Mouse (Mus musculus) hindbrain, embryonic 16.5 days (tissue): ENCODE data around the gene Jund. TPM values are rescaled to one million over a fixed set of nuclear protein-coding genes. Genes with fewer than 3 reads are reported as not detected.

ENCODE experiments used
- ATAC-seq: fragments of 200-750 bp; cut with Nextera tagmentation; 2 replicates; pipeline ENCODE4 v1.8.0; 2017; ENCODE audit warnings: moderate TSS enrichment, moderate library complexity
- H3K27ac ChIP-seq: fragments of 300-500 bp; sonication (generic); 2 replicates; pipeline ENCODE4 v1.5.1; 2014; ENCODE audit warnings: low read depth, mild to moderate bottlenecking, control low read depth, low read length, moderate library complexity
- H3K27me3 ChIP-seq: fragments of 300-500 bp; sonication (generic); replicated peaks from 2 replicates; pipeline ENCODE4 v1.6.1; 2014; ENCODE audit warnings: low read length; ENCODE audit not compliant: control insufficient read depth, insufficient read depth
- H3K36me3 ChIP-seq: fragments of 300-500 bp; sonication (generic); 2 replicates; pipeline ENCODE4 v1.6.1; 2014; ENCODE audit warnings: mild to moderate bottlenecking, low read length, moderate library complexity, mixed read lengths; ENCODE audit not compliant: control insufficient read depth, insufficient read depth
- H3K4me1 ChIP-seq: fragments of 300-500 bp; sonication (generic); 2 replicates; pipeline ENCODE4 v1.6.1; 2014; ENCODE audit warnings: low read depth, low read length; ENCODE audit not compliant: control insufficient read depth, insufficient read depth
- H3K4me2 ChIP-seq: fragments of 300-500 bp; sonication (generic); 2 replicates; pipeline ENCODE4 v1.6.1; 2014; ENCODE audit warnings: mild to moderate bottlenecking, low read length, control low read depth, moderate library complexity
- H3K4me3 ChIP-seq: fragments of 300-500 bp; sonication (generic); 2 replicates; pipeline ENCODE4 v1.5.1; 2014; ENCODE audit warnings: mild to moderate bottlenecking, low read length, control low read depth, moderate library complexity
- H3K9ac ChIP-seq: fragments of 300-500 bp; sonication (generic); 2 replicates; pipeline ENCODE4 v1.6.1; 2014; ENCODE audit warnings: low read depth, mild to moderate bottlenecking, control low read depth, low read length, moderate library complexity
- H3K9me3 ChIP-seq: fragments of 300-500 bp; sonication (generic); 2 replicates; pipeline ENCODE4 v1.6.1; 2014; ENCODE audit warnings: mild to moderate bottlenecking, low read length, moderate library complexity; ENCODE audit not compliant: control insufficient read depth
- WGBS: fragments of 180-500 bp; shearing (Covaris S2); extraction: QIAGEN DNeasy Blood & Tissue Kit; methylation state at CpG from one replicate; pipeline ENCODE4 v1.1.7; 2014; 5-methylcytosine and 5-hydroxymethylcytosine counted together
- polyA plus RNA-seq: library from polyadenylated mRNA; unstranded; fragments of >200 nt; fragmentation: Nextera tagmentation; extraction: Ambion mirVana; gene quantifications from 2 replicates; pipeline ENCODE4 v1.2.1, GENCODE M21; 2015

The Jund gene
- polyA plus RNA-seq, 1 experiment from 2014 or later: 60.0 TPM

DNA sequence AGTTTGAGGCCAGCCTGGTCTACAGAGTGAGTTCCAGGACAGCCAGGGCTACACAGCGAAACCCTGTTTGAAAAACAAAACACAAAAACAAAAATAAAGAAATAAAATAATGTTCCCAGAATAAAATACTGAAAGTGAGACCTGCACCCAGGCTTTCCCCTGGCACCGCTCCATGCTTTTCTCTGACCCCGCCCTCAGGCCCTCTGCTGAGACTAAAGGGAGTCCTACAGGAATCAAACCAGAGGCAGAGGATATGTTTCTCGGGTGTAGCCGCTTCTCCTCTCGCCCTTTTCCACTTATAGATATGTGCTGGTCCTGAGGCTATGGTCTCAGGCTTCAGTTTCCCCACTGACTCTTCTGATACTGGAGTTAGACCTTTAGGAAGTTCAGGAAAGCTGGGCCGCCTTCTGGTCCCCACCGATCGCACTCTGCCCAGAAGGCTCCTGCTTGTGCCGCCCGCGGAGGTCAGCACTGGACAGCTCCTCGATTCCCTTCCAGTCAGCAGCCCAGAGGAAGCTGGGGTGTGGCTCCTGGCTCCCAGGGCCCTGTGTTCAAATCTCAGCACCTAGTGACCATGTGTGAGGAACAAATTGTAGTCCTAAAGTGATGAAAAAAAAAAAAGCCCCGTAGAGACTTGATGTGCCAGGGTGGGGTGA, 27.2 kb downstream of the Jund start:
- H3K4me1 ChIP-seq: no peaks in the 10 kb centered on the region
- H3K27me3 ChIP-seq: peaks cover 24% of the 10 kb centered on the region
- no peaks in the 10 kb centered on the region for H3K36me3 ChIP-seq
- no peak overlapping the region for H3K27ac ChIP-seq
- H3K9me3 ChIP-seq: no peaks in the 10 kb centered on the region
- 35% methylated on average over 14 of the region's 14 CpGs for WGBS
- no peak overlapping the region for H3K9ac ChIP-seq
- H3K4me3 ChIP-seq: no peak overlapping the region
- H3K4me2 ChIP-seq: no peak overlapping the region
- ATAC-seq: no peak

DNA sequence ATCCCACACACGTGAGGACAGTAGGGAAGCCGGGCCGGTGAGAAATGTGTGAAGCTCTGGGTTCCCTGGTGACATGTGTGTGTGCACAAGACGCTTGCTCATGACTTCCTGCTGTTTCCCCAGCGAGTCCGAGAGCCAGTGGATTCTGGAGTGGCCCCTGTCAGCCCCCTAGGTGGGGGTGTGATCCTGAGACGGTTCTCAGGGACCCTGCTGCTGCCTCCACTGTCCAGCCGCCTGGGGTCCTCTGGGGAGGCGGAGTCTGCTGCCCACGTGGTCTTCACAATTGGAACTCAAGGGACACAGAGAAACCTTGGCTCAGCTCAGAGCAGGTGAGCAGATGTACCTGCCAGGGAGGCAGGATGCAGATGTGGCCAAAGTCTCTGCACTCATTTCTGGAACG, 28.0 kb downstream of the Jund start:
- Histone ChIP-seq H3K4me2 (no peak overlapping the region), H3K9ac (no peak overlapping the region), H3K27me3 (peaks cover 26% of the 10 kb centered on the region), H3K27ac (no peak overlapping the region), H3K4me1 (no peaks in the 10 kb centered on the region), H3K36me3 (no peaks in the 10 kb centered on the region), H3K4me3 (no peak overlapping the region), H3K9me3 (no peaks in the 10 kb centered on the region)
- ATAC-seq: no peak
- 40% methylated on average over 11 of the region's 11 CpGs for WGBS

DNA sequence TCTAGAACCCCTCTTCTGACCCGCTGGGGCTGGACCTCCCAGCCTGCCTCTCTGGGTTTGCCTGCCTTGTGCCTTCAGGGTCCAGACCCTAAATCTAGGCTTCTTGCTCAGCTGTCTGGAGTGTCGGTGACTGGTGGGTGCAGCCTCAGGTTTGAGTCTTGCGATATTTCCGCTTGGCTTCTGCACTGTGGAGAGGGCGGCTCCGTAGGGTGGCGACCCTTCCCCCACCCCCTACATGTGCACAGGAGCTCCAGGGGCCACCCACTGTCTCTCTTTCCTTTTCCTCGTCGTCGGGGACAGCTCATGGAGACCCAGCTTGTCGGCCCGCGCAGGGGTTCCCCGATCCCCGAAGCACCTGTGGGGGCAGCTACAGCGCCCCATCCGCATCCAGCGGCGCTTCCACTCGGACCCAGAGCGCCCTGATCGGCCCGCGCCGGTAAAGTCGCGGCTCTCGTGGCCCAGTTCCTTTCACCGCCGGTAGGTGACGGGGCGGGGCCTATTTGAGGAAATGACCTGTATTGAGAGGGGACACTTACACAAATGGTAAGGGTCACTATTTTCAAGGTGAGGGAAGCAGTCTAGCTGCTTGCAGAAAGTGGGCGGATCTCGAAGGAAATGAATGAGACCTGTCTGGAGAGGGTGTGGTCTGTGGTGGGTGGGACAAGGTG, 31.2 kb downstream of the Jund start:
- 5% methylated on average over 34 of the region's 34 CpGs for WGBS
- Histone ChIP-seq H3K9me3 (no peaks in the 10 kb centered on the region), H3K4me2 (peak overlapping the region; percentile 38), H3K27me3 (peaks cover 26% of the 10 kb centered on the region), H3K4me1 (no peaks in the 10 kb centered on the region), H3K9ac (no peak overlapping the region), H3K27ac (no peak overlapping the region), H3K36me3 (no peaks in the 10 kb centered on the region), H3K4me3 (peak overlapping the region; percentile 14; the same call in 1 of the 2 replicates)
- no peak for ATAC-seq

DNA sequence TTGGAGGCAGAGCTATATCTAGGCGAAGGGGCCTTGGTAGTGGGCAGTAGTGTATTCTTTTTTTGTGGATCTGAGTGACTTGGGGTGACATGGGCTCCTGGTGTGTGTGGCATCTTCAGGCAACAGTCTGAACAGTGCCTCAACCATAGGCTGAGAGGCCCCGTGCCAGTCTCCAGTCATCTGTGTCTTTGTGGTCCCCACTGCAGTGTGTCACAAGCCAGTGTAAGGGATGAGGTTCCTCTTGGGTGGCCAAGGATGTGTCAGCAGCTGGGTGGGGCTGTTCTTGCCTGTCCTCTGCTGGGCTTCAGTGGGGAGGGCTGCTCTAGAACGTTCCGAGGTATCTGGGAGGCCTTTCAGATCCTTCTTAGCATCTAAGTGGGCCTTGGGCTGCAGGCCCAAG, 32.2 kb downstream of the Jund start:
- ATAC-seq: no peak
- WGBS: 86% methylated on average over 4 of the region's 4 CpGs

DNA sequence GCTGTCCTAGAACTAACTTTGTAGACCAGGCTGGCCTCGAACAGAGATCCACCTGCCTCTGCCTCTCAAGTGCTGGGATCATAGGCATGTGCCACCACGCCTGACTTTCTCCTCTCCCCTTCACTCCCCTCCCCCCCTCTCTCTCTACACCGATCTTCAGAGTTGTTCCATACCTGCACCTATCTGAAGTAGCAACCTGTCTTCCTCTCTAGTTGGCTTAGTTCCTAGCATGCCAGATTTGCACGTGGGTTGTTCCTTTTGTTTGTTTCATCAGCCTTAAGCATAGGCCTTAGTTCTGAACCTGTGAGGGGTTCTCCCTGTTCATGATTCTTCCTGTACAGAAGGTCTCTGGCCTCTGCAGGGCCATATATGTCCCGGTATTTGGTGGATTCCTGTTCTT, 39.0 kb downstream of the Jund start:
- WGBS: 72% methylated on average over 5 of the region's 5 CpGs
- H3K4me2 ChIP-seq: no peak overlapping the region
- peaks cover 9% of the 10 kb centered on the region for H3K27me3 ChIP-seq
- H3K4me1 ChIP-seq: no peaks in the 10 kb centered on the region
- no peak overlapping the region for H3K4me3 ChIP-seq
- no peaks in the 10 kb centered on the region for H3K36me3 ChIP-seq
- ATAC-seq: no peak
- no peak overlapping the region for H3K9ac ChIP-seq
- no peak overlapping the region for H3K27ac ChIP-seq
- no peaks in the 10 kb centered on the region for H3K9me3 ChIP-seq

More for the DNA sequence above, 32.2 kb downstream of the Jund start:
- Histone ChIP-seq H3K4me3 (no peak overlapping the region), H3K27me3 (peaks cover 26% of the 10 kb centered on the region), H3K9ac (no peak overlapping the region), H3K36me3 (no peaks in the 10 kb centered on the region), H3K4me2 (no peak overlapping the region), H3K27ac (no peak overlapping the region), H3K4me1 (no peaks in the 10 kb centered on the region), H3K9me3 (no peaks in the 10 kb centered on the region)

DNA sequence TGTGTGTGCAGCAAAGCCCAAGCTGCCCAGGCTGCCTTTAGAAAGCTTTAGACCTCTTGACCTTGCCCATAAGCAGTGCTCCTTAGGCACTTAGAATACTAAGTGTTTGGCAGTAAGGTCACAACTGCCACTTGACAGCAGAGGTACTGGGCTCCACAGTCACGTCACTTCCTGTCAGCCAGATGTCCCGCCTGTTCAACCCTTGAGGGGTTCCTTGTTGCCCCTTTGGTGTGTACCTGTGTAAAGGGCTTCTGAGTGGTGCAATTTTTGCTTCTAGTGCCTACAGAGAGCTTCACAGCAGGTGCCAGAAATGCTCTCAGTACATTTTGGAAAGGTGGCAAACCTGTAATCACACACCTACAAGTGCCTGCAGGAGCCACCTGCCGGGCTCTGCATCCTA, 39.5 kb downstream of the Jund start:
- Histone ChIP-seq H3K9ac (no peak overlapping the region), H3K4me3 (no peak overlapping the region), H3K27me3 (peaks cover 15% of the 10 kb centered on the region), H3K27ac (no peak overlapping the region), H3K36me3 (no peaks in the 10 kb centered on the region), H3K4me1 (peaks cover 4% of the 10 kb centered on the region), H3K4me2 (no peak overlapping the region), H3K9me3 (no peaks in the 10 kb centered on the region)
- ATAC-seq: no peak
- 72% methylated on average over 3 of the region's 3 CpGs for WGBS

DNA sequence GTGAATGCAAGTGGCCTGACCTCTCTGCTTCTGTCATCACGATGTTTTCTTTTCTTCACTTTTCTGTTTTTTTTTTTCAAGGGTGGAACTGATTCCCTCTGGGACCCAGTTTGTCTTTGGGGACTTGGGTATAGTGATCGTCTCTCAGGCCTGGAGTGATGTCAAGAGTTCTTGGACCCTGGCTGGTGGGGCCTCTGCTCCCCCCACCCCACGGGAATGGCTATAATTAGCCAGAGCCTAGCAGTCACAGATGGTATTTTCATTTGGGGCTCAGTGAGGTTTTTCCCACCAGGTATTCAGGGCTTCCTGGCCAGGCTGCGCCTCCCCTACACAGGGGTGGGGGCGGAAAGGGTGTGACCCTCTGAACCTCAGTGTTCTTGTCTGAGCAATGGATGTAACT, 42.9 kb downstream of the Jund start:
- no peak for ATAC-seq
- Histone ChIP-seq H3K9ac (no peak overlapping the region), H3K9me3 (no peaks in the 10 kb centered on the region), H3K27ac (no peak overlapping the region), H3K4me1 (peaks cover 13% of the 10 kb centered on the region), H3K27me3 (peaks cover 35% of the 10 kb centered on the region), H3K4me2 (no peak overlapping the region), H3K4me3 (no peak overlapping the region), H3K36me3 (no peaks in the 10 kb centered on the region)
- WGBS: 63% methylated on average over 5 of the region's 5 CpGs

DNA sequence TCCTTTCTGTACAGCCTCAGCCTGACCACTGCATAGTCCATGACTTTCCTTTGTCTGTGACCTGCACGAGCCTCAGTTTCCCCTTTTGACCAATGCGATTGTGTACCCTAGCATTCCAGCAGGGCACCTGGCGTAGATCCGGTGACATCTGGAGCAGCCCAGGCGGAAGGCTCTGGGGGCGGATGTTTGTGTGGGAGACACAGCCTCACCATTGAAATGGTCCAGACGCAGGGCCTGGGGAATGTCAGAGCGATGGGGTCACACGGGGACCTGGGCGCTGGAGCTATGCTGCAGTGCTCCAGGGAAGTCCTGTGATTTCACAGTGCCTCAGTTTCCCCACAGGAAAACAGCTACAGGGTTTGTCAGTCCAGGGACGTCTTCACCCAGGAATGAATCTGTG, 43.4 kb downstream of the Jund start:
- no peaks in the 10 kb centered on the region for H3K36me3 ChIP-seq
- WGBS: 73% methylated on average over 11 of the region's 11 CpGs
- H3K9ac ChIP-seq: no peak overlapping the region
- no peak overlapping the region for H3K4me2 ChIP-seq
- no peaks in the 10 kb centered on the region for H3K9me3 ChIP-seq
- no peak overlapping the region for H3K4me3 ChIP-seq
- no peak overlapping the region for H3K27ac ChIP-seq
- H3K4me1 ChIP-seq: peaks cover 13% of the 10 kb centered on the region
- H3K27me3 ChIP-seq: peaks cover 36% of the 10 kb centered on the region
- ATAC-seq: no peak

DNA sequence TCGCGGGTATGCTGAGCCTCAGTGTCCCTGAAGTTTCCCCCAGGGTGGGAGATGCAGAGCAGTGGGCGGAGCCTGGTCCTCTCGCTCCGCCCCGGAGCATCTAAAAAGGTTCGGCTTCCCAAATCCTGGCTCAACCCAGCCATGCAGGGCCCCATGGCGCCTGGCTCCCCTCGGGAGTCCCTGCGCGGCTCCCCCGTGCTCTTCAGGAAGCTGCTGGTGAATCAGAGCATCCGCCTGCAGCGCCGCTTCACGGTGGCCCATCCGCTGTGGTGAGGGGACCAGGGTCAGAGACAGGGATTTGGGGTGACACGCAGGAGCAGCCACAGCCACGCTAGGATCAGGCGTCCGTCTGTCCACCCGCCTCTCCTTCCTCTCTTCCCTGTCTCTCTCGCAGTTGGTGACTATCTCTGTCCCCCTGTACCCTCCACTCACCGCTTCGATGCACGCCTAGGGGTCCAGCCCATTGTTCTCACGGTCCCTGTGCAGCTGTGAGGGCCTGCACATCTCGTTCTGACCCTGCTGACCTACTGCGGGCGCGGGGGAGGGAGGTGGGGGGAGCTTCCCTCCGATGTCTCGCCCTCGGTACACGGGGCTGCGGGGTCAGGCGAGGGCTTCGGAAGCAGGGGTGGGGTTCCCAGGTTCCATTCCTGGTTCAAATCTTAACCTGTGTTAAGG, 44.4 kb downstream of the Jund start:
- ATAC-seq: no peak; the same call in 1 of the 2 replicates
- Histone ChIP-seq H3K4me2 (peak overlapping the region; percentile 67), H3K4me3 (peak overlapping the region; percentile 40), H3K9ac (peak overlapping the region; percentile 38), H3K27me3 (peaks cover 36% of the 10 kb centered on the region), H3K9me3 (no peaks in the 10 kb centered on the region), H3K36me3 (no peaks in the 10 kb centered on the region), H3K27ac (no peak overlapping the region), H3K4me1 (peaks cover 13% of the 10 kb centered on the region)
- 2% methylated on average over 38 of the region's 38 CpGs for WGBS
